Mouse (Mus musculus) kidney, adult 2 months (tissue): ENCODE measurements around the gene Cd44.

Source experiments
- CTCF ChIP-seq: fragments of 200-500 bp; conservative IDR thresholded peaks from 2 replicates; pipeline ENCODE4 v1.5.1; 2011; ENCODE audit warnings: low read depth, mild to moderate bottlenecking, control low read depth, low read length, moderate library complexity, mixed read lengths; ENCODE audit not compliant: insufficient read depth, insufficient read length
- POLR2A ChIP-seq: fragments of 200-500 bp; IDR thresholded peaks from one replicate; pipeline ENCODE4 v1.6.1; 2011; ENCODE audit warnings: low read depth, low read length, control low read depth

DNA sequence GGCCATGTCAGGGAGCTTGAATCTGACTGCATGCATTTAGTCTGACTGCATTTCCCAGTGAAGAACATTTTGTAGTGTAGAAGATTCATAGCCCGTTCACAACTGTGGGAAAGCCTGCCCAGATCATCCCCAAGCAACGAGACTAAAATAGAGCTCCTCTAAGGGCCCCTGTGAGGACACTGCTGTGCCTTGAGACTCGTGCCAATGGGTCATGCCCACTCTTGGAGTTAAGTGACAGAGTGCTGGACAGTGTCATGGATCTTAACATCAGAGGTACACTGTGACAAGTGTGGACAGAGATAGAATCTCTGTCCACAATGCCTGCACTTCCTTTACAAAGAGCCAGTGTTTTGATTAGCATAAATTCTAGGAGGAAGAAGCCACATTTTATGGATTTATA lies 133.2 kb downstream of the Cd44 start:
- TF ChIP-seq POLR2A (no peak), CTCF (no peak)
